Mouse (Mus musculus) midbrain, embryonic 13.5 days (tissue): ENCODE data around the gene Col23a1. TPM values are rescaled to one million over a fixed set of nuclear protein-coding genes. Genes with fewer than 3 reads are reported as not detected.

Experiments
- ATAC-seq: fragments of 200-750 bp; cut with Nextera tagmentation; 2 replicates; pipeline ENCODE4 v1.8.0; 2017; ENCODE audit warnings: mild to moderate bottlenecking, moderate TSS enrichment, moderate library complexity
- H3K27ac ChIP-seq: fragments of 300-500 bp; sonication (generic); 2 replicates; pipeline ENCODE4 v1.5.1; 2015; ENCODE audit warnings: inconsistent platforms, mild to moderate bottlenecking, moderate library complexity
- H3K27me3 ChIP-seq: fragments of 300-500 bp; sonication (generic); 2 replicates; pipeline ENCODE4 v1.6.1; 2015; ENCODE audit warnings: mild to moderate bottlenecking, inconsistent platforms
- H3K36me3 ChIP-seq: fragments of 300-500 bp; sonication (generic); 2 replicates; pipeline ENCODE4 v1.6.1; 2015; ENCODE audit warnings: mild to moderate bottlenecking, inconsistent platforms
- H3K4me1 ChIP-seq: fragments of 300-500 bp; sonication (generic); replicated peaks from 2 replicates; pipeline ENCODE4 v1.6.1; 2015; ENCODE audit warnings: inconsistent platforms
- H3K4me2 ChIP-seq: fragments of 300-500 bp; sonication (generic); replicated peaks from 2 replicates; pipeline ENCODE4 v1.6.1; 2015; ENCODE audit warnings: moderate library complexity, mild to moderate bottlenecking, inconsistent platforms
- H3K4me3 ChIP-seq: fragments of 300-500 bp; sonication (generic); replicated peaks from 2 replicates; pipeline ENCODE4 v1.5.1; 2015; ENCODE audit warnings: mild to moderate bottlenecking, inconsistent platforms
- H3K9ac ChIP-seq: fragments of 300-500 bp; sonication (generic); replicated peaks from 2 replicates; pipeline ENCODE4 v1.6.1; 2015; ENCODE audit warnings: mild to moderate bottlenecking, inconsistent platforms
- H3K9me3 ChIP-seq: fragments of 300-500 bp; sonication (generic); 2 replicates; pipeline ENCODE4 v1.6.1; 2016; ENCODE audit warnings: mild to moderate bottlenecking, inconsistent platforms
- whole genome bisulfite sequencing: fragments of 180-500 bp; shearing (Covaris S2); methylation state at CpG from one replicate; pipeline ENCODE4 v1.1.7; 2015; 5-methylcytosine and 5-hydroxymethylcytosine counted together
- polyA plus RNA-seq: library from polyadenylated mRNA; unstranded; fragments of >200 nt; fragmentation: Nextera tagmentation; extraction: Ambion mirVana; gene quantifications from 2 replicates; pipeline ENCODE4 v1.2.1, GENCODE M21; 2015

Gene Col23a1
- polyA plus RNA-seq: 3.4 and 5.7 TPM in 2 replicates

- WGBS: under 1% methylated on average over 36 of the region's 38 CpGs
- H3K27me3 ChIP-seq: peaks cover 17% of the 10 kb centered on the region
- peaks cover 8% of the 10 kb centered on the region for H3K36me3 ChIP-seq
Measured at GRCm38 (mm10) chr11:51289564-51290041, at the start of gene Col23a1. TSS of gene Col23a1 (plus strand) at chr11:51289920.

DNA sequence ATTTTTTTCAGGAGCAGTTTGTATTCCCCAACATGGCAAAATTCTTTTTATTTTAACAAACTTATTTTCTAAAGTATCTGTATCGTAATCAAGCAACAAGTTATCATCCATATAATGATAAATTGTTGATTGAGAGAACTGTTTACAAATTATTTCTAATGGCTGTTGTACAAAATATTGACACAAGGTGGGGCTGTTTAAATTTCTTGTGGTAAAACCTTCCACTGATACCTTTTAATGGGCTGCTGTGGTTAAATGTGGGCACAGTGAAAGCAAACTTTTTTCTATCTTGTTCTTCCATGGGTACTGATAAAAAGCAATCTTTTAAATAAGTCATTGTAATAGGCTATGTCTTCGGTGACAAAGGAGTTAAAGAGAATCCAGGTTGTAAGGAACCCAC is 46.8 kb upstream of the Col23a1 start:
- 90% methylated on average over 2 of the region's 2 CpGs for WGBS
- Histone ChIP-seq H3K9ac (no peak overlapping the region), H3K4me2 (no peak overlapping the region), H3K27ac (no peak overlapping the region), H3K4me3 (no peak overlapping the region), H3K4me1 (no peaks in the 10 kb centered on the region), H3K36me3 (no peaks in the 10 kb centered on the region), H3K9me3 (no peaks in the 10 kb centered on the region), H3K27me3 (no peaks in the 10 kb centered on the region)
- ATAC-seq: no peak

More at GRCm38 (mm10) chr11:51289564-51290041, at the start of gene Col23a1:
- Histone ChIP-seq H3K9me3 (no peaks in the 10 kb centered on the region), H3K4me3 (peak within 1 kb of the TSS; percentile 59), H3K9ac (peak within 1 kb of the TSS; percentile 65), H3K27ac (no peak within 1 kb of the TSS), H3K4me2 (peak within 1 kb of the TSS; percentile 89), H3K4me1 (peaks cover 11% of the 10 kb centered on the region)
- ATAC-seq: peak; percentile 90

- no peak overlapping the region for H3K4me3 ChIP-seq
- H3K27me3 ChIP-seq: no peaks in the 10 kb centered on the region
- no peak overlapping the region for H3K4me2 ChIP-seq
- 96% methylated on average over 4 of the region's 4 CpGs for WGBS
- no peak for ATAC-seq
- no peak overlapping the region for H3K9ac ChIP-seq
- H3K27ac ChIP-seq: no peak overlapping the region
- H3K4me1 ChIP-seq: no peaks in the 10 kb centered on the region
- H3K9me3 ChIP-seq: no peaks in the 10 kb centered on the region
- no peaks in the 10 kb centered on the region for H3K36me3 ChIP-seq
Measured at GRCm38 (mm10) chr11:51257006-51257405, 32.7 kb upstream of the Col23a1 start.

DNA sequence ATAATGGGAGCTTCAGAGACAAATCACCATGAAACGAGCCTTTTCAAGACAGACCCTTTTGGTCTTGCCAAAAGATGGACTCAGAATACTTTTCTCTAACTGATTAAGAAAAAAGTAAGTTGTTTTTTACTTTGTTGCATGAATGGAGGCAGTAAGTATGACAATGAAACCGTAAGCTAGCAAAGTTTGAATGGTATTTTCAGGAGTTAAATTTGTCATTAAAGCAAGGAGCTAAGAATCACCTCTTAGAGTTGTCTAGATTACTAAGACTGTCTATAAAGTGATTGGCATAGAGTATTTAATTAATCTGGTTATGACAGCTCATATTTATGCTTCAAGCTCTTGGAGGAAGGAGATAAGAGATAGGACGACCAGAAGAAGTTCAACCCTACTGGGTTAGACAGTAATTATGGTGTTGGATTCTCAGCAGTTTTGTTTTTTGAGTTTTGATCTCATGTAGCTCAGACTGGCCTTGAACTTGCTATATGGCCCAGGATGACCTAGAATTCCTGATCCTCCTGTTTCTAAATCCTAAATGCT is 28.0 kb upstream of the Col23a1 start, which contains the start of gene Clk4:
Clk4 (plus strand) TSS at position 51 of the 540 bp plus-strand sequence.
- ATAC-seq: no peak
- H3K4me2 ChIP-seq: peak within 1 kb of the TSS; percentile 78
- peaks cover 37% of the 10 kb centered on the region for H3K4me1 ChIP-seq
- no peaks in the 10 kb centered on the region for H3K27me3 ChIP-seq
- peak within 1 kb of the TSS; percentile 95 for H3K27ac ChIP-seq
- peak within 1 kb of the TSS; percentile 95 for H3K9ac ChIP-seq
- no peaks in the 10 kb centered on the region for H3K36me3 ChIP-seq
- H3K9me3 ChIP-seq: no peaks in the 10 kb centered on the region
- WGBS: 89% methylated on average over 3 of the region's 3 CpGs
- peak within 1 kb of the TSS; percentile 94 for H3K4me3 ChIP-seq

- H3K4me3 ChIP-seq: peak within 1 kb of the TSS; percentile 94
- peak within 1 kb of the TSS; percentile 78 for H3K4me2 ChIP-seq
- peaks cover 41% of the 10 kb centered on the region for H3K4me1 ChIP-seq
- peak within 1 kb of the TSS; percentile 95 for H3K27ac ChIP-seq
- no peaks in the 10 kb centered on the region for H3K9me3 ChIP-seq
- peak within 1 kb of the TSS; percentile 95 for H3K9ac ChIP-seq
- WGBS: 10% methylated on average over 57 of the region's 57 CpGs
- no peaks in the 10 kb centered on the region for H3K36me3 ChIP-seq
- H3K27me3 ChIP-seq: no peaks in the 10 kb centered on the region
- peak; percentile 99 for ATAC-seq
Measured at GRCm38 (mm10) chr11:51262342-51263285, 27.1 kb upstream of the Col23a1 start, which contains the start of gene BC049762. TSS of gene BC049762 (minus strand) at chr11:51263046.

DNA sequence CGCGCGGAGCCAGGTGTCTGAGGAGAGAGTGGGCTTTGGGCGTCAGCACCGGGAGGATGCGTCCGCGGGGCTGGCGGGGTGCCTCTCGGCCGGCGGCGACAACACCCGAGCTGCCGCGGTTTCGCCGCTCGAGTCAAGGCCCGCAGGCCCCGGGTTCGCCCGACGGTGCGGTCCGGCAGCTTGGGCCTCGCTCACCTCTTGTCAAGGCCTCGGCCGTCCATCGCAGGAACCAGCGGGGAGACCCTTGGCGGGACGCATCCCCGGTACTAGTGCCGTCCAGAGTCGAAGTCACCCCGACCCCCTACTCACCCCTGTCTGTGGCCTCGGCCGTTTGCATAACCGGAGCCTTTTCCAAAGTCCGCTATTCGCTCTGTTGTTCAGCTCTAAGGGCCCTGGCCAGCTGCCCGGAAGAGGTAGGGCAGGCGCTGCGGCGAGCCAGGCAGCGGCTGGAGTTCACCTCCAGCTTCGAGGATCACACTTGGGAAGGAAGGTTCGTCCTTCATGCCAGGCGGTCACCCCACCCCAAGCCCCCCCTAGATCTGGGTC is 26.4 kb upstream of the Col23a1 start:
- ATAC-seq: peak; percentile 80
- Histone ChIP-seq H3K27ac (peak overlapping the region; percentile 95), H3K36me3 (no peaks in the 10 kb centered on the region), H3K27me3 (no peaks in the 10 kb centered on the region), H3K4me2 (peak overlapping the region; percentile 78), H3K4me3 (peak overlapping the region; percentile 94), H3K9ac (peak overlapping the region; percentile 95), H3K4me1 (peaks cover 41% of the 10 kb centered on the region), H3K9me3 (no peaks in the 10 kb centered on the region)
- under 1% methylated on average over 50 of the region's 50 CpGs for WGBS

DNA sequence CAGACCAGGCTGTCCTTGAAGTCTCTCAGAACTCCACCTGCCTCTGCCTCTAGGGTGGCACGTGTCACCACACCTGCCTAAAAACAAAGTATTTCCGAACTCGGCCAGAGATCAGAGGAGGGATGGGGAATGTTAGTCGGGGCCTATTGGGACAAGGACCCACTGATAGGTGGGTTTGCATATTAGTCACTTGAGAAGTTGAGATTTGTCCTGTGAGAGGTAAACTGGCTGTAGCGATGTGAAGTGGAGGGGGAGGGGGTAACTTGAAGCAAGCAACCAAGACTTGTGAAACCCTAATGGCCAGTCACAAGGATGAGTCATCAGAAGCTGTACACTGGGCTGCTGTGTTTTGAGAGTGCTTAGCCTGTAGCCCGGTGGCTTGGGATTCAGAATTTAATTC is 25.4 kb upstream of the Col23a1 start:
- Histone ChIP-seq H3K27ac (no peak overlapping the region), H3K9ac (peak overlapping the region; percentile 95), H3K36me3 (peaks cover 4% of the 10 kb centered on the region; the same call in 1 of the 2 replicates), H3K27me3 (no peaks in the 10 kb centered on the region), H3K4me3 (peak overlapping the region; percentile 94), H3K4me1 (peaks cover 41% of the 10 kb centered on the region), H3K9me3 (no peaks in the 10 kb centered on the region), H3K4me2 (peak overlapping the region; percentile 78)
- 35% methylated on average over 6 of the region's 6 CpGs for WGBS
- ATAC-seq: no peak

- Histone ChIP-seq H3K4me3 (peak overlapping the region; percentile 94), H3K4me2 (peak overlapping the region; percentile 78), H3K27me3 (no peaks in the 10 kb centered on the region), H3K4me1 (peaks cover 41% of the 10 kb centered on the region), H3K36me3 (peaks cover 7% of the 10 kb centered on the region), H3K27ac (no peak overlapping the region), H3K9me3 (no peaks in the 10 kb centered on the region), H3K9ac (no peak overlapping the region)
- WGBS: 54% methylated on average over 3 of the region's 3 CpGs
- ATAC-seq: no peak
Measured at GRCm38 (mm10) chr11:51265326-51265725, 24.4 kb upstream of the Col23a1 start.

DNA sequence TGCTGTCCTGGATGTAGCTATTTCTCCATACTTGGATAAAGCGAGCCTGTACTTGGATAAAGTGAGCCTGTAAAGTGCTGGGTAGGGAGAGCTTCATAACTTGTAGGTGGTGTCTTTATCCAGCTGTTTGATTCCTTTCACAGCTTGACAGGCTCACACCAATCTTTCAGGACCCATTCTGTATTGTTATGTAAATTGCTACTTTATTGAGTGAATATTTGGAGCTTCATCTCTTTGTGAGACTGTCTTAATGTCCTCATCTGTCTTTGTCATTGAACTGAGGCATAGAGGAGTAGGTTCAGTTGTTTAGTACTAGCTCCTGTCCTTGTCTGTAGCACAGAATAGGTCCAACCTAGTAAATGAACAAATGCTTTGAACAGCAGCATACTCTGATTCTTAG is 15.3 kb upstream of the Col23a1 start:
- Histone ChIP-seq H3K36me3 (peaks cover 66% of the 10 kb centered on the region), H3K27me3 (no peaks in the 10 kb centered on the region), H3K4me1 (no peaks in the 10 kb centered on the region), H3K27ac (no peak overlapping the region), H3K9me3 (no peaks in the 10 kb centered on the region), H3K4me3 (no peak overlapping the region), H3K4me2 (no peak overlapping the region), H3K9ac (no peak overlapping the region)
- no peak for ATAC-seq
- WGBS: 82% methylated on average over 1 of the region's 1 CpGs

DNA sequence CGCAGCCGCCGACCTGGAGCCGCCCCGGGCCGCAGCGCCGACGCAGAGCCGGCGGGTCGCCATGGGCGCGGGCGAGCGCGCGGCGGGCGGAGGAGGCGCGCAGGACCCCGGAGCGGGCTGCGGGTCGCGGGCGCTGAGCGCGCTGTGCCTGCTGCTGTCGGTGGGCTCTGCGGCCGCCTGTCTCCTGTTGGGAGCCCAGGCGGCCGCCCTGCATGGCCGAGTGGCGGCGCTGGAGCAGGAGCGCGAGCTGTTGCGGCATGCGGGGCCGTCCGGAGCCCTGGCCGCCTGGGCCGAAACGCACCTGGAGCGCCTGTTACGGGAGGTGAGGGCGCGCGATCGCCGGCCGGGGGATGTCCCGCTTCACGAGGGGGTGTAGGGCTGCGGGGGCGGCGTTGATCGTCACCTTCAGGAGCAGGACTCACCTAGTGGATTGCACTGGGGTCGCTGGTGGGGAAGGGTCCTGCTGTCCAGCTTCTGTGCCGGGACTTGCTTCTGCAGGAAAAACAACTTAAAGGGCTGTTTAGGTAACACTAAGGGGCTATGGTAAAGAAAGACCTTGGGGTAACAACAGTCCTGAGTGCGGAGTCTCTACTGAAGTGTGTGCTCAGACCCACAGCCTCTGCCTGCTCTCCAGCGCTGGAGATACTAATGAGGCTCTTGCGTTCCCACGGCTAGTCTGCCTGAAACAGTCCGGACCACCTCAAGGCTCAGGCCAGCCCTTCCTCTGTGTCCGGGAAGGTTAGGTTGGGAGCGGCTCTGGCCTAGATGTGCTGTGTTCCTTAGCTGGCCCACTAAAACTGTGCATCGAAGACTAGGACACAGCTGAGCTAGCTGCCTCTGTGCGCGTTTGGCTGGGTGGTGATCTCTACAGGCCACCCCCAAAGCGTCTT is 591 bp downstream of the Col23a1 start:
- 2% methylated on average over 64 of the region's 74 CpGs for WGBS
- Histone ChIP-seq H3K4me2 (peak overlapping the region; percentile 89), H3K27me3 (peaks cover 17% of the 10 kb centered on the region), H3K9me3 (no peaks in the 10 kb centered on the region), H3K4me1 (peaks cover 11% of the 10 kb centered on the region), H3K27ac (no peak overlapping the region), H3K36me3 (peaks cover 1% of the 10 kb centered on the region; the same call in 1 of the 2 replicates), H3K9ac (peak overlapping the region; percentile 65), H3K4me3 (peak overlapping the region; percentile 59)
- ATAC-seq: peak; percentile 86

- Histone ChIP-seq H3K36me3 (no peaks in the 10 kb centered on the region), H3K27ac (no peak overlapping the region)
Measured at GRCm38 (mm10) chr11:51293956-51294530, 4.3 kb downstream of the Col23a1 start.

More at GRCm38 (mm10) chr11:51293956-51294530, 4.3 kb downstream of the Col23a1 start:
- Histone ChIP-seq H3K9me3 (no peaks in the 10 kb centered on the region), H3K4me2 (no peak overlapping the region), H3K9ac (no peak overlapping the region), H3K27me3 (peaks cover 17% of the 10 kb centered on the region), H3K4me1 (peaks cover 11% of the 10 kb centered on the region), H3K4me3 (no peak overlapping the region)
- no peak for ATAC-seq
- 72% methylated on average over 2 of the region's 2 CpGs for WGBS
